Mouse (Mus musculus) embryo, embryonic 10.5 days (tissue): ENCODE data around the gene Ahnak.
"Not testable (repeated sequence)": the region's sequence is repeated elsewhere in the genome, so short reads cannot be mapped to it uniquely, and the experiment has no call there.

Experiments used
- DNase-seq: peaks from one replicate; pipeline ENCODE4 v3.0.0-alpha.2; 2015; ENCODE audit warnings: low spot score

Gene Ahnak

DNA sequence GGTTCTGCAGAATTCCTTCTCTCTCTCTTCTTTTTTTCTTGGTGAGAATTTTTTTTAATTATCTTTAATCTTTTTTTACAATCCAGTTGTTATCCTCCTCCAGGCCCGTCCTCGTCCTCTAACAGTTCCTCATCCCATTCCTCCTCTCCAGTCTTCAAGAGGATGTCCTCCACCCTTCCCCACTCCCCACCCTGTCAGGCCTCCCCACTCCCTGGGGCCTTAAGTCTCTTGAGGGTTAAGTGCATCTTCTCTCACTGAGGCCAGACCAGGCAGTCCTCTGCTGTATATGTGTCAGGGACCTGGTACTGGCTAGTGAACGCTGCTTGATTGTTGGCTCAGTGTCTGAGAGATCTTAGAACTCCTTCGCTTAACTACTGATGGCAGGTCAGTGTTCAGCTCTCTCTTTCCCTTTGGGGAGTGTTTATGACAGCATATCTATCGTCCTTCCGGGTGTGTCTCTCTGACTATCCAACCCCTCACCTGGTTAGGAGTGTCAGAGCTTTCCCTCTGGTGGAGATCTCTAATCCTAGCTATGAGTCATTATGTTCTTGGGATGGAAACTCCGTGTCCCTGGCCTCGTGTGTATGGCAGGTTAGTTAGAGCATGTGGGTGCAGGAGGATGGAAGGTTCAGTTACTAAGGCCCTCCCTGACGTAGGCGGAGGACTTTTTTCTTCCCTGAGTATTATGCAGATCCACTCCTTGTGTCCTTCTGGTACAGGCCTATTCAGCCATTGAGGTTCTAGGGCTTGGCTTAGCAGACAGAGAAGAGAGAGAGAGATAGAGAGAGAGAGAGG, 5.9 kb downstream of the Ahnak start:
- DNase-seq: no peak

GRCm38 (mm10) chr19:8996601-8997000, 7.5 kb downstream of the Ahnak start:
- DNase-seq: no peak

DNA sequence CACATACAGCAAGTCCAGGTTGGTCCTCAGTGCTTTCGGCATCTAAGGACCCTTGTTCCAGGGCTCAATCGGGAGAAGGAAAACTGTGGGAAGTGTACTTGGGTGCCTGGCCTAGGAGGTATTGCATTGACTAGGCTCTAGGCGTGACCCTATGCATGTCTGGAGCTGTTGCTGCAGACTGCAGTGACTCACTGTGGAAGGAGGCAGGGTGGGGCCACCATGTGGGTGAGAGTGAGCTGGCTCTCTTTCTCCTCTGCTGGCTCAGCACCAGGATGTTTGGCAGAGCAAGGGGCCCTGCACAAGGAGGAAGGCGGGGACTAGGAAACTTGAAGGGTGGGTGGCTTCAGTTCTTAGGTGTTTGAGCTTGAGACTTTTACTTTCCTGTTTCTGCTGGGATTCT, 8.5 kb downstream of the Ahnak start:
- DNase-seq: no peak

DNA sequence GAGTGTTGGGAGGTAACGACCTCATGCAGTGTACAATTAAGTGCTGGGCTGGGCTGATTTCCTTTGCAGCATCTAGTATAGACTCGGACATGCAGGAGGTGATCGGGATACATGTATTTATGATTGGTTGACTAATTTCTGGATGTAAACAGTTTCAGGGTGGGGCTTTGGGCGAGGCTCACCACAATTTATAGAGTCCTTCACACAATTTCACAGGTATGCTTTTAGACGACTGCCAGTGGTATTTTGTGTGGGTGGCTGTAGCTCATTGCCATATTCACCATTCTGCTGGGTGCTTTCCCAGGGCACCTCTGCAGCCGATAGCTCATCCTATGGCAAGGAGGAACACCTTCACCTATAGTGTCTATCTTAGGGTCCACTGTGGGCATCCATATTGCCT, 9.5 kb downstream of the Ahnak start:
- DNase-seq: no peak

DNA sequence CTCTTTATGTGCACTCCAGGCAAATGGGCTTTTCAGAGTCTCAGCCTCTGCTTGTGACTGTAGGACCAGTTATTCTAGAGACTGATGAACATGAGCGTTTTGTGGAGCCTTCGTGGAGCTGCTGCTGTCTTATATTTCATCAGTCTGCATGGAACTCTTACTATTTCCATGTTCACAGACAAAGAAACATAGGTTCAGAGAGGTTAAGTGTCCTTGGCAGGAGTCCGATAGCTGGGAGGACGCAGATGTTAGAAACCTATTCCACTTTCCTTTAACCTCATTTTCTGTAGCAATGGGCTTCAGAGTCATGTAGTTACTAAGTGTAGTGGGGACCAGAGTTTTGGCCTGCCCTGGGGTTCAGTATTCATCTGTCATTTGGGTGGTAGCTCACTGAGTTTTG, 10.1 kb downstream of the Ahnak start:
- no peak for DNase-seq

DNA sequence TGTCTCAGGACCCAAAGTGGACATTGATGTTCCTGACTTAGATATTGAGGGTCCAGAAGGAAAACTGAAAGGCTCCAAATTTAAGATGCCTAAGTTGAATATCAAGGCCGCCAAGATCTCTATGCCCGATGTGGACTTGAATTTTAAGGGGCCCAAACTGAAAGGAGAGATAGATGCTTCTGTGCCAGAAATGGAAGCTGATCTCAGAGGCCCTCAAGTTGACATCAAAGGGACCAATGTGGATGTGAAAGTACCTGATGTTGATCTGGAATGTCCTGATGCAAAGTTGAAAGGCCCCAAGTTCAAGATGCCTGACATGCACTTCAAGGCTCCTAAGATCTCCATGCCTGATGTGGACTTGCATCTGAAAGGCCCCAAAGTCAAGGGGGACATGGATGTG, 17.8 kb downstream of the Ahnak start:
- not testable (repeated sequence) for DNase-seq

- DNase-seq: no peak
These were observed 30.2 kb downstream of the Ahnak start for GRCm38 (mm10) chr19:9019298-9019697.

DNA sequence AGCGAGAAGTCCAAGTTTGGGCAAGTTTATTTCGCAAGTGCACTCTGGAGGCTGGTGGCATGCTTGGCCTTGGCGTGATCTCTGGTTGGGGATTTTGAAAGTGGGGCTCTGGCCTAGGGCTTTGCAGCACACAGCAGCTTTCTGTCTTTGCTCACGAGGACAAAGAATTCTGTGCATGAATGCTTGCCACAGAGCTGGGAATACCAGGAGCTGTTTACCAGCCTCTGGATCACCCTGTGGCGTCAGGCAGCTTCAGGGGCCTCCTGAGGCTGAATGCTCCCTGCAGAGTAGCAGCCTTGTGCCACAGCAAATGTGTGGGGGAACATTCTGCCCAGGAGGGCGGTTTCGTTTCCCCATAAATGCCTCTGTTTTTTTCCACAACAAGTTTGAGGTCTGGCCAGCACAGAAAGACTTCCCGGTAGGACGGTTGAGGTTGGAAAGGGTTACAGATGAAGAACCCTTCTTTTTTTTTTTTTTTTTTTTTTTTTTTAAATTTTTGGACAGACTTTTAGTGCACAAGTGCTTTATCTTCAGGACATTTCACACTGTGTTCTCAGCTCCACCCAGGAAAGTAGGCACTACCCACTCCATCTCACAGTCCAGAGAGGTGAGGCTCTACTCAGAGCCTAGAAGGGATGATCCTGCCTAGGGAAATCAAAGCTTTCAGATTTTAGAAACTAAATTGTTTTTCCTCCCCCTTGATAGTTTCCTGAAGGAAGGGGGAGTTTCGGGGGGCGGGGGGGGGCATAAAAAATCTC, 34.1 kb downstream of the Ahnak start:
- no peak for DNase-seq

DNA sequence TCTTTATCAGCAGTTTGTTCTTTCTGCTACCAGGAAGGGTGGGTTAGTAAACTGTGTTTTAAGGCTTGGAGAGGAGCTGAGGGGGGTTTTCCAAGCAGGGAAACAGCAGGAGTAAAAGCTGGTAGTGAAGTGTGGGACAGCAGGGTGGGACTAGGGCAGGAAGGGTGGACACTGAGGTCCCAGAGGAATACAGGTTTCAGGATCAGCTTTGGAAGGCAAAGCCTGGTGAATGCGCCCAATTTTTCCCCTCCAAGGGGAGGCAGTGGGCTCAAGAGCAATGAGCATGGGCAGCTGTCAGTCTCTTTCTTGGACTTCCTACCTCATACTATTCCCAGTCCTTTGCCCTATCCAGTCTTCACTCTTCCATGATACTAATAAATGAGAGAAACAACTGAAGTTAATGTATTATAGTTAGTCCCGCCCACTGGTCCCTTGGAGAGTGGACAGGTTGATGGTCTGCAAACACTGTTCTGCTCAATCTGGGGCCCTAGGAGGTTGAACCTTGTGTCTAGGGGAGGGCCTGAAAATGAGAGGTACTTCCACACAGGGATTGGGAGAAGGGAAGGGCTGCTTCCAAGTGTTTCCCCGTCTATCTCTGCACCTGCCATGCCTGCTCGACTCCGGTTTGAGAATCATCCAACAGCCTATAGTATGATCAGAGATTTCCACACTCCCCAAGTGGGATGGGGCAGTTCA, 36.6 kb downstream of the Ahnak start:
- DNase-seq: no peak

DNA sequence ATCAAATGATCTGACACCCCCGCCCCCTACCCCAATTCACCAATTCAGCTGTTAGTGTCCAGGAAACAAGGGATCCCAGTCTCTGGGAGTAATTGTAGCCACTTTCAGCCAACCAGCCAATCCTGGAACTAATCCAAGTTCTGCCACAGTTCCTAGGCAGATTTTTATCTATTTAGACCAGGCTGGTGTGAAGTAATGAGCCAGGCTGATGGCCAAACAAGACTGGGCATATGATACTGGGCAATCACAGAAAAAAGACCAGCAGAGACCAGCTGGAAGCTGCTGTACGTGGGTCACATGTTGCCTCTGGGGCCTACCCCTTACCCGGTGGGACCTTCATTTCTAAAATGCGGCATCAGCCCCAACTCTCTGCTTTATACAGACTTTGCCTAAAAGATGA, 37.5 kb downstream of the Ahnak start:
- no peak for DNase-seq

DNA sequence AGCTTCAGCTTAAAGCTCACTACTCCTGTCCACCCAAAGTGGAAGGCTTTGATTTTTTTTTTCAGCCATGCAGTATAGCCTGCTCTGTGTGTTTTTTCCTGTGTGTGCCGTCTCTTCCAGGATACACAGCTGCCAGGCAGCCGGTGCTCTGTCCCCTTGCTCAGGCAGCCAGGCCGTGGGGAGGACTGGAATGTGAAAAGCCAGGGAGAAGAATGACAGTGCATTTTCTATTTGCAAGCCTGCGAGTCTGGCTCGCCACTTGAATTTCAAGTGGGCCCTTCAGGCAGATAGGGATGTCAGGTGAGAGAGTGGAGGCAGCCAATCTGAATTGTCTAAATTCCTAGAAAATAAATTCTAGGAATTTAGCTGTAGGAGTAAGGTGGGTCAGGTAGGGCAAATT, 38.7 kb downstream of the Ahnak start:
- peak; percentile 25 for DNase-seq

- no peak for DNase-seq
These were observed 39.3 kb downstream of the Ahnak start for GRCm38 (mm10) chr19:9028375-9028774.

DNA sequence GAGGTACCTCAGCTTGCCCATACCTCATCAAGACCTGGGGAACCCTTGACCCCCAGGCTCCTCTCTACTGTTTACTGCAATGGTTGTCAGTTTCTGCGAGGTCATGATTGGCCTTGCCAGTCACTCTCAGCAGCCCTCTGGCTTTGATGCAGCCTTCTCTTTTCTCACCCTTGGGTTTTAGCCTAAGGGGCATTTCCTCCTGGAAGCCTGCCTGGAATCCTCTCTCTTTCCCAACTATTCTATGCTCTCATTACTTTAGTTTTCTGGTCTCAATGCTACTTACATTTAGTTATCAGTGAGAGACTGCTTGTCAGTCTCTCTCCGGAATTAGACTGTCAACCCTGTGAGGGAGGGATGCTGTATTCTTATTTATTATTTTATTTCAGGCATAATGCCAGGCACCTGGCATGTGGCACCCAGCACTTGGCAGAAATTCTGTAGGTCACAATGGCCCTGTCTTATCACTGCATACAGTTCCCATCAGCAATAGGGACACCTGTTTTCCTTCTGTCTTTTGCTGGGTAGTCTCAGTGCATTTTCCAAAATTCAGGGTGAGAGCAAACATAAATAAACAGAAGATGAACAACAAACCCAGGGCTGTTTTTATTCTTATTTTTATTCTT, 40.7 kb downstream of the Ahnak start:
- DNase-seq: no peak

- no peak for DNase-seq
These were observed 43.5 kb downstream of the Ahnak start for GRCm38 (mm10) chr19:9032502-9033129.

- no peak for DNase-seq
These were observed 44.6 kb downstream of the Ahnak start for GRCm38 (mm10) chr19:9033412-9034340.

DNA sequence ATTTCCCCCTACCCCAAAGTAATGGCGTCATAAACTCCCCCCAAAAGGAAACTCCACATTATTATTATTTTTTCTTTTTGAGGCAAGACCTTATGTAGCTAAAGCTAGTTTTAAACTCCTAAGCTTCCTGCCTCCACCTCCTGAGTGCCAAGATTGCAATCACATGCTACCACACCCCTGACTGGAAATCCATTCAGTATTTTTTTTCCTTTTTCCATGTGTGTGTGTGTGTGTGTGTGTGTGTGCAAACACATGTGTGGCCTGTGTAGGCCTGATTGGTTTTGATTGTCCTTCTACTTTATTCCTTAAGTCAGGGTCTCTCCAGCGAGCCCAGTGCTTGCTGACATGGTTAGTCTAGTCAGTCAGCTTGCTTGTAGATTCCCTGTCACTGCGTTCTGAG, 45.4 kb downstream of the Ahnak start:
- no peak for DNase-seq

GRCm38 (mm10) chr19:9035101-9035500, 46.0 kb downstream of the Ahnak start:
- DNase-seq: no peak

- DNase-seq: no peak
These were observed 49.1 kb downstream of the Ahnak start for GRCm38 (mm10) chr19:9038136-9038535.

- no peak for DNase-seq
These were observed 50.2 kb downstream of the Ahnak start for GRCm38 (mm10) chr19:9039266-9039665.

- DNase-seq: peak; percentile 22
These were observed 50.8 kb downstream of the Ahnak start for GRCm38 (mm10) chr19:9039928-9040327.

GRCm38 (mm10) chr19:9040649-9041048, 51.6 kb downstream of the Ahnak start:
- no peak for DNase-seq
